Comparison of ENCODE assay signal across 8 mouse cellular contexts in genomic region chr19:53325578-53326295, GRCm38 (mm10). TPM values are rescaled to one million over a fixed set of nuclear protein-coding genes. Genes with fewer than 3 reads are reported as not detected.
DNase-seq lines count a peak whose midpoint lies in the region.

No protein-coding gene starts in this region.

- no peaks in the 10 kb centered on the region for H3K9me3 ChIP-seq in hindbrain, embryonic 10.5 days

- H3K36me3 ChIP-seq in hindbrain, embryonic 10.5 days: 0 out of 2 replicates have a peak, but pooled peaks cover 3% of the 10 kb centered on the region

- peak; percentile 53 to 63 for DNase-seq in lung, adult 18-20 months
- DNase-seq in lung, postnatal 25 days (ENCODE audit: low spot score): no peak
- DNase-seq in cerebellum, adult 9-10 months: peak; percentile 92
- DNase-seq in frontal cortex, adult 2 months (ENCODE audit: extremely low spot score in 1 of 2, low spot score in 1 of 2): peak; percentile 81 to 89
- peak; percentile 58 for DNase-seq in hindbrain, embryonic 10.5 days (ENCODE audit: low spot score)
- DNase-seq in left cerebral cortex, adult 18-20 months (ENCODE audit: low spot score in 2 of 2): peak; percentile 66 to 84
- peak; percentile 55 to 64 for DNase-seq in lung, postnatal 4 days
- peak; percentile 80 to 91 for DNase-seq in right cerebral cortex, postnatal 36 days (ENCODE audit: low spot score in 2 of 2)

- 13% methylated on average over 27 of the region's 27 CpGs for WGBS in hindbrain, embryonic 10.5 days

- peaks cover 56% of the 10 kb centered on the region for H3K4me1 ChIP-seq in hindbrain, embryonic 10.5 days (replicated peaks)

- H3K27ac ChIP-seq in hindbrain, embryonic 10.5 days: peak overlapping the region; percentile 46

- H3K27me3 ChIP-seq in hindbrain, embryonic 10.5 days (ENCODE audit: insufficient read depth, poor library complexity, severe bottlenecking): no peaks in the 10 kb centered on the region

- H3K4me3 ChIP-seq in hindbrain, embryonic 10.5 days: peak overlapping the region; percentile 41

RNA-seq across cellular contexts. Expression of gene Mxi1, which starts 15.4 kb away (rescaled TPM):
- polyA plus RNA-seq in frontal cortex, adult 2 months (2012; rRNA removed): 76.6 and 85.8 TPM in 2 replicates
- polyA plus RNA-seq in hindbrain, embryonic 10.5 days (2016; fragmentation: Nextera tagmentation; extraction: Ambion mirVana): 33.3 and 47.9 TPM in 2 replicates
- total RNA-seq in left cerebral cortex, adult 18-20 months (2021): 10 to 100 TPM; 76.1 to 89.7 TPM

RNA-seq across cellular contexts. Expression of gene Gm10197, which starts 45.8 kb away (rescaled TPM):
- polyA plus RNA-seq in frontal cortex, adult 2 months (2012; rRNA removed): not detected in 2 replicates
- polyA plus RNA-seq in hindbrain, embryonic 10.5 days (2016; fragmentation: Nextera tagmentation; extraction: Ambion mirVana): not detected in 2 replicates
- not detected for total RNA-seq in left cerebral cortex, adult 18-20 months (2021)
